Mouse (Mus musculus) liver, embryonic 14.5 days (tissue): ENCODE data around the gene Arhgef7. TPM values are rescaled to one million over a fixed set of nuclear protein-coding genes. Genes with fewer than 3 reads are reported as not detected.

ENCODE experiments used
- ATAC-seq: fragments of 200-750 bp; cut with Nextera tagmentation; 2 replicates; pipeline ENCODE4 v1.8.0; 2017; ENCODE audit warnings: moderate number of reproducible peaks, mild to moderate bottlenecking, moderate library complexity; ENCODE audit not compliant: insufficient read depth
- DNase-seq, 3 experiments: peaks; one replicate each; pipeline ENCODE4 v3.0.0-alpha.2; 2012 to 2013; ENCODE audit warnings: low read depth in 3 of 3, low spot score in 3 of 3
- H3K27ac ChIP-seq: fragments of 300-500 bp; sonication (generic); 2 replicates; pipeline ENCODE4 v1.5.1; 2014; ENCODE audit warnings: moderate library complexity, mild to moderate bottlenecking, control low read depth, inconsistent platforms
- H3K27me3 ChIP-seq: fragments of 300-500 bp; sonication (generic); 2 replicates; pipeline ENCODE4 v1.6.1; 2014; ENCODE audit warnings: mild to moderate bottlenecking, low read length, moderate library complexity; ENCODE audit not compliant: control insufficient read depth, insufficient read depth
- H3K36me3 ChIP-seq: fragments of 300-500 bp; sonication (generic); replicated peaks from 2 replicates; pipeline ENCODE4 v1.6.1; 2014; ENCODE audit warnings: low read depth; ENCODE audit not compliant: control insufficient read depth, insufficient read depth
- H3K4me1 ChIP-seq, 2 experiments: fragments of 200-500 bp in 1 of 2; fragments of 300-500 bp in 1 of 2; sonication (generic) in 1 of 2; replicated peaks; 2 replicates each; pipeline ENCODE4 v1.6.1; 2012 to 2014; ENCODE audit warnings: antibody characterized with exemption in 1 of 2, inconsistent platforms in 1 of 2, low read length in 1 of 2; ENCODE audit not compliant: control insufficient read depth in 2 of 2, insufficient read depth in 2 of 2
- H3K4me2 ChIP-seq: fragments of 300-500 bp; sonication (generic); 2 replicates; pipeline ENCODE4 v1.6.1; 2014; ENCODE audit warnings: low read depth, mild to moderate bottlenecking, control low read depth, moderate library complexity
- H3K4me3 ChIP-seq, 2 experiments: fragments of 200-500 bp in 1 of 2; fragments of 300-500 bp in 1 of 2; sonication (generic) in 1 of 2; 2 replicates each; pipeline ENCODE4 v1.5.1; 2012 to 2014; ENCODE audit warnings: low read depth in 2 of 2, low read length in 2 of 2, mild to moderate bottlenecking in 2 of 2, control low read depth in 1 of 2, inconsistent platforms in 1 of 2, moderate library complexity in 1 of 2; ENCODE audit not compliant: insufficient read depth in 1 of 2
- H3K9ac ChIP-seq: fragments of 300-500 bp; sonication (generic); replicated peaks from 2 replicates; pipeline ENCODE4 v1.6.1; 2014; ENCODE audit warnings: mild to moderate bottlenecking, control low read depth, moderate library complexity
- H3K9me3 ChIP-seq: fragments of 300-500 bp; sonication (generic); 2 replicates; pipeline ENCODE4 v1.6.1; 2016; ENCODE audit warnings: low read length, mixed read lengths; ENCODE audit not compliant: control insufficient read depth
- CTCF ChIP-seq: IDR thresholded peaks from 2 replicates; pipeline ENCODE4 v1.5.1; 2016; ENCODE audit warnings: antibody characterized with exemption, low read depth, control low read depth
- EP300 ChIP-seq: IDR thresholded peaks from 2 replicates; pipeline ENCODE4 v1.6.1; 2016; ENCODE audit warnings: antibody characterized with exemption, low read depth
- WGBS: fragments of 180-500 bp; shearing (Covaris S2); extraction: QIAGEN DNeasy Blood & Tissue Kit; methylation state at CpG from one replicate; pipeline ENCODE4 v1.1.7; 2014; ENCODE audit not compliant: insufficient replicate concordance; 5-methylcytosine and 5-hydroxymethylcytosine counted together
- polyA plus RNA-seq, 2 experiments: library from polyadenylated mRNA; depleted of rRNA in 1 of 2; stranded (reverse) in 1 of 2; unstranded in 1 of 2; fragments of >200 nt; fragmentation: Nextera tagmentation in 1 of 2; extraction: Ambion mirVana in 1 of 2; gene quantifications; 2 replicates each; pipeline versions ENCODE4 v1.2.1 to v1.2.3; 2012 to 2014

The Arhgef7 gene
- polyA plus RNA-seq, 2 experiments, result 6.5 to 7.0 TPM

DNA sequence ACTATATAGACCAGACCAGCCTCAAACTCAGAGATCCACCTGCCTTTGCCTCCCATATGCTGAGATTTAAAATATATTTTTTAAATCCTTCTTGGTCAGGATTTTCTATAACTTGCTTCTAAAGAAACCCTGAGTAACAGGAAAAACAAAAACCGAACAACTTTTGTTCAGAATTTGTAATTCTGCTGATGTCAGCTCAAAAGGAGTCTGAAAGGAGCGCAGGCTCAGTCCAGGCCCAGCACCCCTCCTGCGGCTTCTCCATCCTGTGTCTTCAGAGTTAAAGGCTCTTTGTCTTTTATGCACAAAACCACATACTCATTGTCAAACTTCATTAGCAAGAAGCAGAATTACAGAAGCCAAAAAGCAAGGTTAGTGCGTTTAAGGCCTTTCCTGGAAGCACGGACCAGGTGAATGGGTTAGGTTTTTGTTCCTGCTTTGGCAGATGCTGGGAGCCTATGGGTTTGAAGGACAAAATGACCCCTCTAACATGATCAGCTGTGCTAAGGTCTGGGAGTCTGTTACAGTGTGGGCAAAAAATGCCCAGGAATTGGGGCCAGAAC lies 28.0 kb upstream of the Arhgef7 start:
- Histone ChIP-seq H3K4me3 (no peak overlapping the region), H3K9me3 (no peaks in the 10 kb centered on the region), H3K27me3 (no peaks in the 10 kb centered on the region), H3K4me1 (no peaks in the 10 kb centered on the region; a peak in 1 of 4 replicates), H3K36me3 (no peaks in the 10 kb centered on the region), H3K4me2 (no peak overlapping the region), H3K9ac (no peak overlapping the region), H3K27ac (no peak overlapping the region)
- DNase-seq, result no peak
- 63% methylated on average over 5 of the region's 5 CpGs for WGBS
- TF ChIP-seq EP300, result no peak
- no peak for TF ChIP-seq CTCF
- ATAC-seq, result no peak

DNA sequence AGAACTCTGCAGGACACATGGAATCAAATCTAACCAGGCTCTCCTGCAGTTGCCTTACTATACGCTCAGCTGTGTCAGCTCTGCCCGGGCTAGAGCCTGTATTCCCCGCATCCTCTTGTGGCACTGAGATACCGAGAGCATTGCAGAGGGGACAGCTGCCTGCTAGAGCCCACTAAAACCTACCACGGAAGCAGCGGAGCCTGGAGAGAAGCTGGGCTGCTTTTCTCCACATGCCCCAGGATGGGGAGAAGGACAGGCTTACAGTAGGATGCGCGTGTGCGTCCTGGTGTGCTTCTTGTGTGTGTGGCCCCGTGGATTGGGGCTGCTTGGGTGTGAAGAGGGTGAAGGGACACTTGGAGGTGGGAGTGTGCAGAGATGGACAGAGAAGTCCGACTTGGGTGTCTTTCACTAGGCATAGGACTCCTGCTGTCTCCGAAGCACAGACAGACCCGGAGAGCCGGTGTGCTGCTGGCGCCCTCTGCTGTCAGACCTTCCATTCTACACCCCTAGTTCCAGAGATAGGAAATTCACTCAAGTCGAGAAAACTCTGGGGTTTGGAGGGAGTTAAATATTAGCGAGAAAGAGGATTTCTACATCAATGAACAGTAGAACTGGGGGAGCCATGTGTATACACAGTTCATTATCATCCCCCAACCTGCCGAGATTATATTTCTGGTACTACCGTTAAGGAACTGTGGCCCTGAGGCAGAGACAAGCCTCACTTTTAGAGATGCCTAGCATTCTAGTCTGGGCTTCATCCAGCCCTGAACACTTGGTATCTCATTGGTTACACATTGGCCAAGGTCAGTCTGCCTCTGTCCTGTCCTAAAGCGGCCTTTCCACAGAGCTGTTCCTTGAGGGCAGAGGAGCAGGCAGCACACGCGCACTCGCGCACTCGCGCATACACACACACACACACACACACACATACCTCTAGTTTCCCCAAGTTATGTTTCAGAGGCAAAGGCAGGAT lies 27.2 kb upstream of the Arhgef7 start:
- H3K9ac ChIP-seq, result no peak overlapping the region
- TF ChIP-seq CTCF (peak; percentile 91), EP300 (no peak)
- WGBS, result 35% methylated on average over 26 of the region's 26 CpGs

DNA sequence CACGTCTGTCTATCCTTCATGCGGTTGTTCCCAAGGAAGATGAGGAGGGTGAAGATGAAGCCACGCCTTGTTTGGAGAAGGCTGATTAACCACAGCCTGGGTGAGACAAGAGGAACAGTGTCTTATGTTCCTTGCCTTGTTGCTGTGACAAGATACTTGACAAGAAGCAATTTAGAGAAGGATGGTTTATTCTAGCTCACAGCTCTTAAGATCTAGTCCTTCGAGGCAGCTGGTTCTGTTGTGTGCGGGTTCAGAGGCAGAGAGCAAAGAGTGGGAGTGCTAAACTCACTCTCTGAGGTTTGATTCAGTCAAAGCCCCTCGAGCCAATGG lies 26.5 kb upstream of the Arhgef7 start, which contains the start of gene 1700016D06Rik:
Gene 1700016D06Rik, minus strand, starts transcription at position 31 of the 330 bp plus-strand sequence.
- H3K9me3 ChIP-seq, result no peaks in the 10 kb centered on the region
- no peak for DNase-seq
- no peak for ATAC-seq
- H3K4me1 ChIP-seq, result no peaks in the 10 kb centered on the region; a peak in 1 of 4 replicates
- no peak for TF ChIP-seq CTCF
- no peak for TF ChIP-seq EP300
- H3K27me3 ChIP-seq, result no peaks in the 10 kb centered on the region
- WGBS, result 37% methylated on average over 6 of the region's 6 CpGs
- H3K27ac ChIP-seq, result no peak within 1 kb of the TSS
- no peaks in the 10 kb centered on the region for H3K36me3 ChIP-seq
- H3K9ac ChIP-seq, result no peak within 1 kb of the TSS
- H3K4me2 ChIP-seq, result no peak within 1 kb of the TSS
- no peak within 1 kb of the TSS for H3K4me3 ChIP-seq

More for the DNA sequence above, 27.2 kb upstream of the Arhgef7 start:
- Histone ChIP-seq H3K9me3 (no peaks in the 10 kb centered on the region), H3K4me3 (no peak overlapping the region), H3K27ac (no peak overlapping the region), H3K4me1 (no peaks in the 10 kb centered on the region; a peak in 1 of 4 replicates), H3K27me3 (no peaks in the 10 kb centered on the region), H3K36me3 (no peaks in the 10 kb centered on the region), H3K4me2 (no peak overlapping the region)
- peak; percentile 62; the same call in 1 of the 2 replicates for ATAC-seq
- DNase-seq, result peak; percentile 33 to 39 (median 36)

DNA sequence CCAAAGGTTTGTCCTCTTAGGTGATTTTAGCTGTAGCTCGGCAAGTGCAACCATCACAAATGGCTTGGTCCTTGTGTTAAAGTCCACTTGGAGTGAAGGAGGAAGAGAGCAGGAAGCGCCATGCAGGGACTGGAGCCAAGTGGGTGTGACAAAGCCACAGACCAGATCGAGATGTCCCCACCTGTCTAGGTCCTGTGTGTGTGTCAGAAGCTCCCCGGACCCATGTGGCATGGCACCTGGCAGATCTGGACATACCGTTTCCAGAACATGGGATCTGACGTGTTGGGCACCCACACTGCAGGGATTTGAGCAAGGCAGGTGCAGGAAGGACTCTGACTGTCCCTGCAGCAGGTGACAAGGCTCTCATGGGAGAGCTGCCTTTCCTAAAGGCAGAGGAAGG lies 26.1 kb upstream of the Arhgef7 start:
- H3K9me3 ChIP-seq, result no peaks in the 10 kb centered on the region
- TF ChIP-seq EP300 (no peak), CTCF (no peak)
- H3K27ac ChIP-seq, result no peak overlapping the region
- H3K4me3 ChIP-seq, result no peak overlapping the region
- H3K9ac ChIP-seq, result no peak overlapping the region
- H3K27me3 ChIP-seq, result no peaks in the 10 kb centered on the region
- H3K4me2 ChIP-seq, result no peak overlapping the region
- DNase-seq (no peak), ATAC-seq (no peak)
- no peaks in the 10 kb centered on the region; a peak in 1 of 4 replicates for H3K4me1 ChIP-seq
- no peaks in the 10 kb centered on the region for H3K36me3 ChIP-seq
- 46% methylated on average over 6 of the region's 6 CpGs for WGBS

DNA sequence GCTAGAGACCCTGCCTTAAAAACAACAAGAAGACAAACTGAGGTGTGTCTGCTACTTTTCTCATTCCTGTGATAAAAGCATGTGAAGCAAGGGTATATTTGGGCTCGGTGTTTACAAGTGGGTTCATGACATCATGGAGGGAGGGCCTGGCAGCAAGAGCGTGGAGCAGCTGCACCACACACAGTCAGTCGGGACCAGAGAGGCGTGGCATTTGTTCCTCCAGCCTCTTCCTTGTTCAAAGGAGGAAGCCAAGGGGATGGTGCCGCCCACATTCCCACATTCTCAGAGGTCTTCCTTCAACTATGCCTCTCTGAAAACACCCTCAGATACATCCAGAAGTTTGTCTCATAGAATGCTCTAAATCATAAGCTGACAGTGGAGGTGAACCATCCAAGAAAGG lies 23.7 kb upstream of the Arhgef7 start:
- 51% methylated on average over 5 of the region's 5 CpGs for WGBS
- Histone ChIP-seq H3K4me1 (peaks cover 0 to 3% of the 10 kb centered on the region in 2 experiments; a peak in 1 of 4 replicates), H3K27me3 (no peaks in the 10 kb centered on the region), H3K4me3 (no peak overlapping the region), H3K36me3 (no peaks in the 10 kb centered on the region), H3K9me3 (no peaks in the 10 kb centered on the region), H3K9ac (no peak overlapping the region), H3K27ac (no peak overlapping the region), H3K4me2 (no peak overlapping the region)
- no peak for TF ChIP-seq EP300
- no peak for TF ChIP-seq CTCF
- ATAC-seq (no peak), DNase-seq (no peak)
